Mouse (Mus musculus) kidney, adult 8-10 months (tissue): Measurements from ENCODE around the gene Cep68.

Experiments used
- DNase-seq, 2 experiments: peaks; one replicate each; pipeline ENCODE4 v3.0.0; 2022

The Cep68 gene

GRCm38 (mm10) chr11:20249296-20250110 is at the start of gene Cep68:
Gene Cep68 (minus strand): TSS chr11:20249429.
- peak; percentile 96 for DNase-seq

GRCm38 (mm10) chr11:20284463-20284862 is 35.2 kb upstream of the Cep68 start:
- no peak for DNase-seq

- no peak for DNase-seq
Measured at GRCm38 (mm10) chr11:20282601-20283219, 33.5 kb upstream of the Cep68 start.

- DNase-seq = no peak
Measured at GRCm38 (mm10) chr11:20280982-20281381, 31.8 kb upstream of the Cep68 start.

GRCm38 (mm10) chr11:20278702-20279101 is 29.5 kb upstream of the Cep68 start:
- DNase-seq = peak; percentile 27 to 39

- DNase-seq = no peak
Measured at GRCm38 (mm10) chr11:20277106-20277505, 27.9 kb upstream of the Cep68 start.

- no peak for DNase-seq
Measured at GRCm38 (mm10) chr11:20275974-20276373, 26.7 kb upstream of the Cep68 start.

GRCm38 (mm10) chr11:20269885-20270284 is 20.7 kb upstream of the Cep68 start:
- DNase-seq = no peak

- no peak for DNase-seq
Measured at GRCm38 (mm10) chr11:20262628-20263380, 13.6 kb upstream of the Cep68 start.

- DNase-seq = no peak
Measured at GRCm38 (mm10) chr11:20254791-20255190, 5.6 kb upstream of the Cep68 start.

- DNase-seq = no peak
Measured at GRCm38 (mm10) chr11:20253088-20253487, 3.9 kb upstream of the Cep68 start.

- no peak for DNase-seq
Measured at GRCm38 (mm10) chr11:20250476-20251178, 1.4 kb upstream of the Cep68 start.

GRCm38 (mm10) chr11:20248840-20249239 is 389 bp downstream of the Cep68 start:
- DNase-seq = no peak

GRCm38 (mm10) chr11:20248277-20248676 is 952 bp downstream of the Cep68 start:
- no peak for DNase-seq

- DNase-seq = no peak
Measured at GRCm38 (mm10) chr11:20247146-20247855, 1.9 kb downstream of the Cep68 start.

GRCm38 (mm10) chr11:20246616-20247015 is 2.6 kb downstream of the Cep68 start:
- no peak for DNase-seq

- no peak for DNase-seq
Measured at GRCm38 (mm10) chr11:20245316-20245715, 3.9 kb downstream of the Cep68 start.

GRCm38 (mm10) chr11:20244336-20245290 is 4.6 kb downstream of the Cep68 start:
- DNase-seq = no peak

GRCm38 (mm10) chr11:20243214-20243913 is 5.9 kb downstream of the Cep68 start:
- peak; percentile 39 to 49 for DNase-seq

GRCm38 (mm10) chr11:20242366-20243056 is 6.7 kb downstream of the Cep68 start:
- DNase-seq = no peak
